Mouse (Mus musculus): Measurements from ENCODE around the gene Tppp3. TPM values are rescaled to one million over a fixed set of nuclear protein-coding genes. Genes with fewer than 3 reads are reported as not detected.

The Tppp3 gene
- polyA plus RNA-seq, 1 experiment from 2014 or later, result 1.4 TPM

DNA sequence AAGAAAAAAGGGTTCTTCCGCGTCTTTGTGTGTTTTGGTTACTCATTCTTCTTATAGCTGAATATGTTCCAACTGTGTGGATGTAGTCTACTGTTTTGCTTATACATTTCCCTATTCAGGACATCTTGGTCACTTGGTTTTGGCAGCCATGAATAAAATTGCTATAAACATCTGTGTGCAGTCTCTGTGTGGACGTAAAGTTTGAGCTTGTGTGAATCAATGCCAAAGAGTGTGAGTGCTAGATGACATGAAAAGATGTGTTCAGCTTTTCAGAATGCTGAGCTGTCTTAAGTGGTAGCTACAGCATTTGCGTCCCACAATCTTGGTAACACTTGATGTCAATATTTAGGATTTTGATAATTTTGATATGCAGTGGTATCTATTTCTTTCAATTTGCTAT is 51.5 kb downstream of the Tppp3 start:
- DNase-seq (no peak), ATAC-seq (no peak)
- TF ChIP-seq CTCF (IDR thresholded peaks at IDR 0.05; ENCODE audit: low read depth) (no peak), EP300 (IDR thresholded peaks at IDR 0.05; ENCODE audit: low read depth) (no peak)
- Histone ChIP-seq H3K4me2 (ENCODE audit: low read depth, low read length) (no peak overlapping the region), H3K4me3 (ENCODE audit: low read depth, low read length) (no peak overlapping the region), H3K27me3 (ENCODE audit: insufficient read depth, low read length) (no peaks in the 10 kb centered on the region), H3K4me1 (ENCODE audit: insufficient read depth) (no peaks in the 10 kb centered on the region), H3K36me3 (replicated peaks; ENCODE audit: insufficient read depth, low read length) (no peaks in the 10 kb centered on the region), H3K27ac (ENCODE audit: low read depth) (no peak overlapping the region), H3K9ac (replicated peaks) (no peak overlapping the region), H3K9me3 (ENCODE audit: low read length) (no peaks in the 10 kb centered on the region)
- 87% methylated on average over 4 of the region's 4 CpGs for WGBS (ENCODE audit: insufficient replicate concordance)

GRCm38 (mm10) chr8:105418992-105419391 is 52.3 kb downstream of the Tppp3 start:
- ATAC-seq, result no peak
- H3K9ac ChIP-seq (replicated peaks), result no peak overlapping the region
- 76% methylated on average over 2 of the region's 2 CpGs for WGBS (ENCODE audit: insufficient replicate concordance)

More at GRCm38 (mm10) chr8:105418992-105419391, 52.3 kb downstream of the Tppp3 start:
- Histone ChIP-seq H3K36me3 (replicated peaks; ENCODE audit: insufficient read depth, low read length) (no peaks in the 10 kb centered on the region), H3K27me3 (ENCODE audit: insufficient read depth, low read length) (peaks cover 4% of the 10 kb centered on the region), H3K4me2 (ENCODE audit: low read depth, low read length) (no peak overlapping the region), H3K27ac (ENCODE audit: low read depth) (no peak overlapping the region), H3K4me1 (ENCODE audit: insufficient read depth) (no peaks in the 10 kb centered on the region), H3K4me3 (ENCODE audit: low read depth, low read length) (no peak overlapping the region), H3K9me3 (ENCODE audit: low read length) (no peaks in the 10 kb centered on the region)
- TF ChIP-seq CTCF (IDR thresholded peaks at IDR 0.05; ENCODE audit: low read depth), result peak; percentile 25; the same call in 1 of the 2 replicates
- no peak for TF ChIP-seq EP300 (IDR thresholded peaks at IDR 0.05; ENCODE audit: low read depth)
- no peak for DNase-seq

Other genes with a start within 250 kb of the Tppp3 start
- 24.2 and 30.9 TPM in 2 replicates for gene D230025D16Rik, start 246.4 kb downstream of the Tppp3 start, polyA plus RNA-seq (2015; fragmentation: Nextera tagmentation; extraction: Ambion mirVana)
- gene B3gnt9, start 216.4 kb downstream of the Tppp3 start, polyA plus RNA-seq (2015; fragmentation: Nextera tagmentation; extraction: Ambion mirVana), result 1.6 and 2.0 TPM in 2 replicates
- gene Tradd, start 206.9 kb downstream of the Tppp3 start, polyA plus RNA-seq (2015; fragmentation: Nextera tagmentation; extraction: Ambion mirVana), result 14.3 and 15.1 TPM in 2 replicates
- gene Fbxl8, start 206.9 kb downstream of the Tppp3 start, polyA plus RNA-seq (2015; fragmentation: Nextera tagmentation; extraction: Ambion mirVana), result 0.95 and 1.2 TPM in 2 replicates
- not detected in 2 replicates for gene Hsf4, start 201.7 kb downstream of the Tppp3 start, polyA plus RNA-seq (2015; fragmentation: Nextera tagmentation; extraction: Ambion mirVana)
- gene Nol3, start 195.4 kb downstream of the Tppp3 start, polyA plus RNA-seq (2015; fragmentation: Nextera tagmentation; extraction: Ambion mirVana), result 0.05 and 0.24 TPM in 2 replicates
- gene 4931428F04Rik, start 181.7 kb downstream of the Tppp3 start, polyA plus RNA-seq (2015; fragmentation: Nextera tagmentation; extraction: Ambion mirVana), result 0.38 and 0.65 TPM in 2 replicates
- 6.6 and 7.1 TPM in 2 replicates for gene Exoc3l, start 175.4 kb downstream of the Tppp3 start, polyA plus RNA-seq (2015; fragmentation: Nextera tagmentation; extraction: Ambion mirVana)
- 62.9 and 65.7 TPM in 2 replicates for gene E2f4, start 173.9 kb downstream of the Tppp3 start, polyA plus RNA-seq (2015; fragmentation: Nextera tagmentation; extraction: Ambion mirVana)
- gene Elmo3, start 165.9 kb downstream of the Tppp3 start, polyA plus RNA-seq (2015; fragmentation: Nextera tagmentation; extraction: Ambion mirVana), result 7.8 TPM in 2 replicates
- 7.7 and 7.8 TPM in 2 replicates for gene Lrrc29, start 145.2 kb downstream of the Tppp3 start, polyA plus RNA-seq (2015; fragmentation: Nextera tagmentation; extraction: Ambion mirVana)
- 75.2 and 75.4 TPM in 2 replicates for gene Tmem208, start 145.2 kb downstream of the Tppp3 start, polyA plus RNA-seq (2015; fragmentation: Nextera tagmentation; extraction: Ambion mirVana)
- gene Fhod1, start 123.6 kb downstream of the Tppp3 start, polyA plus RNA-seq (2015; fragmentation: Nextera tagmentation; extraction: Ambion mirVana), result 0.70 and 0.82 TPM in 2 replicates
- 0.09 and 0.16 TPM in 2 replicates for gene Slc9a5, start 122.7 kb downstream of the Tppp3 start, polyA plus RNA-seq (2015; fragmentation: Nextera tagmentation; extraction: Ambion mirVana)
- not detected in 2 replicates for gene Plekhg4, start 98.3 kb downstream of the Tppp3 start, polyA plus RNA-seq (2015; fragmentation: Nextera tagmentation; extraction: Ambion mirVana)
- gene Kctd19, start 58.0 kb downstream of the Tppp3 start, polyA plus RNA-seq (2015; fragmentation: Nextera tagmentation; extraction: Ambion mirVana), result not detected in 2 replicates
- 0.09 and 0.11 TPM in 2 replicates for gene Lrrc36, start 58.0 kb downstream of the Tppp3 start, polyA plus RNA-seq (2015; fragmentation: Nextera tagmentation; extraction: Ambion mirVana)
- 2.1 and 2.3 TPM in 2 replicates for gene Zdhhc1, start 25.4 kb upstream of the Tppp3 start, polyA plus RNA-seq (2015; fragmentation: Nextera tagmentation; extraction: Ambion mirVana)
- 0.13 TPM in 1 of 2 replicates, not detected in the other for gene Hsd11b2, start 47.2 kb upstream of the Tppp3 start, polyA plus RNA-seq (2015; fragmentation: Nextera tagmentation; extraction: Ambion mirVana)
- 48.0 and 50.2 TPM in 2 replicates for gene Atp6v0d1, start 94.5 kb upstream of the Tppp3 start, polyA plus RNA-seq (2015; fragmentation: Nextera tagmentation; extraction: Ambion mirVana)
- gene Ripor1, start 133.7 kb upstream of the Tppp3 start, polyA plus RNA-seq (2015; fragmentation: Nextera tagmentation; extraction: Ambion mirVana), result 6.2 and 6.8 TPM in 2 replicates
- 41.1 and 42.2 TPM in 2 replicates for gene Ctcf, start 165.0 kb upstream of the Tppp3 start, polyA plus RNA-seq (2015; fragmentation: Nextera tagmentation; extraction: Ambion mirVana)
- gene Agrp, start 165.9 kb upstream of the Tppp3 start, polyA plus RNA-seq (2015; fragmentation: Nextera tagmentation; extraction: Ambion mirVana), result 0.17 TPM in 1 of 2 replicates, not detected in the other
- 0.73 and 0.88 TPM in 2 replicates for gene Carmil2, start 214.7 kb upstream of the Tppp3 start, polyA plus RNA-seq (2015; fragmentation: Nextera tagmentation; extraction: Ambion mirVana)
- gene Acd, start 229.6 kb upstream of the Tppp3 start, polyA plus RNA-seq (2015; fragmentation: Nextera tagmentation; extraction: Ambion mirVana), result 20.6 and 22.4 TPM in 2 replicates
- gene Pard6a, start 229.6 kb upstream of the Tppp3 start, polyA plus RNA-seq (2015; fragmentation: Nextera tagmentation; extraction: Ambion mirVana), result 5.0 and 6.6 TPM in 2 replicates
- gene 4933405L10Rik, start 236.1 kb upstream of the Tppp3 start, polyA plus RNA-seq (2015; fragmentation: Nextera tagmentation; extraction: Ambion mirVana), result not detected in 2 replicates
- 2.9 and 3.3 TPM in 2 replicates for gene Enkd1, start 236.7 kb upstream of the Tppp3 start, polyA plus RNA-seq (2015; fragmentation: Nextera tagmentation; extraction: Ambion mirVana)